Mouse (Mus musculus): ENCODE measurements at regions not wholly inside any gene's neighbourhood (a gene's known extent, or its start where the extent isn't known, plus 50 kb on each side); places are given as distances from the start of the nearest gene placed in this dataset.
"Not testable (repeated sequence)": the region's sequence is repeated elsewhere in the genome, so short reads cannot be mapped to it uniquely, and the experiment has no call there.

DNA sequence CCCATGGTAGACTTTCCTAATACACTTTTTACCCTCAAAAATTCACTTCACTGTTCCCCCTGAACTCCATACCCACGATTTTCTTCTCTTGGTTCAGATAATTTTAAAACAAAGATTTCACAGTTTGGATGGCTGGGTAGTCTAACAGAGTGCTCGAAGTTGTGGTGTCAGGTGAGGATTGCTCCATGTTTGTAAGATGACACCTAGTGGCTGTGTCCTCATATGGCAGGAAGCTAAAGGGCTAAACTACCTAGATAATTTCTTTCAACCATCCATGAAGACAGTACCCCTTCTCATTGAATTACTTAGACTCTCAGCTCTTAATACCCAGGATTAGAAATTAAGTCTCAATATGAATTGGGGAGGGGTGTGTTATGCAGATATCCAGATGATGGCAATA lies 708.9 kb upstream of the Cypt1 start:
- WGBS = 53% methylated on average over 2 of the region's 2 CpGs
- Histone ChIP-seq H3K9ac (no peak overlapping the region), H3K27me3 (no peaks in the 10 kb centered on the region), H3K9me3 (replicated peaks) (no peaks in the 10 kb centered on the region), H3K4me1 (no peaks in the 10 kb centered on the region), H3K4me2 (no peak overlapping the region), H3K36me3 (ENCODE audit: poor library complexity, severe bottlenecking) (no peaks in the 10 kb centered on the region), H3K4me3 (no peak overlapping the region), H3K27ac (no peak overlapping the region)
- ATAC-seq = no peak

DNA sequence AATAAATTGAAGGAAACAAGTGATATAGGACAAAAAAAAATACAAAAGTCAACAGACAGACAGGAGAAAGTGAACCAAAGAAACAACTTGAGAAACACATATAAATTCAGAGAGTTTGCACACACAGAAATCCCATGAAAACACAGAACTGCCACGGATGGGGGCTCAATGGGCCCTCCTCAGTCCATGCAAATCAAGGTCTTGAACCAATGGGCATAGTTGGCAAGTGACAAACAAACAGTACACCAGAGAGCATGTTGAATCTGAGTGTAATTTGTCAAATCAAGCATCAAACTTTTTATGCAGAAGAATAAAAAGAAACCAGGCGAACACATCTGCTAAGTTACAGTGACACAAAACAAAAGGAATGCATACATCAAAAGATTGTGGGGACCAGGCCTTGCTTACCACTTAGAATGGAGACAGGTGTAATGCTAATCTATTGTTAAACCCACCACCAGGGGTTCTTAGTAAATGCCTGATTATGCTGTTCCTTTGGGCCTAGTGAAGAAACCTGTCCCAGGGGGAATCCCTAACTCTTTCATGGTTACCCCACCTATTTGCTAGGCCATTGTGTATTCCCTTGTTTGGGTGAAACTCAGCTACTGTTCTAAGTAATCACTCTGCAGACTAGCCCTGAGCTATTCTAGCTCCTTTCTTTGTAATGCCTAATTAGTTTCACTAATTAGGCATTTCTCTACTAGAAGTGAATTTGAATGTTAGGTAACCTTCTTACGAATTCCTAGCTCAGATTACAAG lies 676.4 kb upstream of the Cypt1 start:
- H3K4me3 ChIP-seq; H3K27ac ChIP-seq; H3K9ac ChIP-seq; H3K4me1 ChIP-seq; H3K36me3 ChIP-seq (ENCODE audit: poor library complexity, severe bottlenecking); H3K4me2 ChIP-seq; H3K27me3 ChIP-seq; H3K9me3 ChIP-seq (replicated peaks): not testable (repeated sequence)
- WGBS = 19% methylated on average over 3 of the region's 3 CpGs
- peak; percentile 71 for ATAC-seq

Data from forebrain, embryonic 13.5 days (tissue).